Mouse (Mus musculus) myocyte (in vitro differentiated cells): Measurements from ENCODE around the gene Ccdc175. TPM values are rescaled to one million over a fixed set of nuclear protein-coding genes. Genes with fewer than 3 reads are reported as not detected.

Source experiments
- H3K27me3 ChIP-seq: one replicate; pipeline ENCODE4 v1.6.1; 2011; ENCODE audit not compliant: control insufficient read depth, insufficient read depth, insufficient read length
- H3K36me3 ChIP-seq: one replicate; pipeline ENCODE4 v1.6.1; 2011; ENCODE audit not compliant: control insufficient read depth, insufficient read depth
- H3K4me2 ChIP-seq: one replicate; pipeline ENCODE4 v1.6.1; 2011; ENCODE audit warnings: low read depth, control low read depth
- H3K4me3 ChIP-seq: one replicate; pipeline ENCODE4 v1.5.1; 2011; ENCODE audit warnings: mild to moderate bottlenecking, control low read depth, moderate library complexity
- H3K79me2 ChIP-seq: one replicate; pipeline ENCODE4 v1.6.1; 2011; ENCODE audit not compliant: control insufficient read depth, insufficient read depth
- H3ac ChIP-seq: one replicate; pipeline ENCODE4 v1.6.1; 2011; ENCODE audit not compliant: control insufficient read depth, insufficient read length
- CEBPB ChIP-seq: IDR thresholded peaks from 2 replicates; pipeline ENCODE4 v1.6.1; 2011; ENCODE audit warnings: mild to moderate bottlenecking, moderate library complexity; ENCODE audit not compliant: poor library complexity, insufficient read depth, severe bottlenecking
- E2F4 ChIP-seq: IDR thresholded peaks from one replicate; pipeline ENCODE4 v1.6.1; 2011; ENCODE audit warnings: mild to moderate bottlenecking, control low read depth, moderate library complexity; ENCODE audit not compliant: insufficient read depth
- MAX ChIP-seq: IDR thresholded peaks from one replicate; pipeline ENCODE4 v1.6.1; 2011; ENCODE audit warnings: low read depth, mild to moderate bottlenecking, control low read depth
- MYOD1 ChIP-seq, 3 experiments: IDR thresholded peaks; one replicate each; pipeline ENCODE4 v1.6.1; 2011; ENCODE audit warnings: control low read depth in 2 of 3, low read depth in 2 of 3, mild to moderate bottlenecking in 2 of 3, moderate library complexity in 1 of 3; ENCODE audit not compliant: insufficient read length in 2 of 3, control insufficient read depth in 1 of 3
- MYOG ChIP-seq, 3 experiments: IDR thresholded peaks; one replicate each; pipeline ENCODE4 v1.6.1; 2011; ENCODE audit warnings: control low read depth in 2 of 3, low read depth in 2 of 3, mild to moderate bottlenecking in 2 of 3; ENCODE audit not compliant: insufficient read length in 2 of 3, control insufficient read depth in 1 of 3, insufficient read depth in 1 of 3
- POLR2A ChIP-seq: IDR thresholded peaks from one replicate; pipeline ENCODE4 v1.6.1; 2011; ENCODE audit warnings: low read depth, mild to moderate bottlenecking, control low read depth, moderate library complexity; ENCODE audit not compliant: insufficient read length
- POLR2AphosphoS2 ChIP-seq: IDR thresholded peaks from one replicate; pipeline ENCODE4 v1.6.1; 2011; ENCODE audit warnings: low read depth, control low read depth; ENCODE audit not compliant: insufficient read length
- REST ChIP-seq: IDR thresholded peaks from one replicate; pipeline ENCODE4 v1.6.1; 2011; ENCODE audit warnings: mild to moderate bottlenecking, control low read depth, moderate library complexity; ENCODE audit not compliant: insufficient read depth, insufficient read length
- SRF ChIP-seq: IDR thresholded peaks from one replicate; pipeline ENCODE4 v1.6.1; 2011; ENCODE audit warnings: low read depth; ENCODE audit not compliant: control insufficient read depth, insufficient read length
- TCF12 ChIP-seq: IDR thresholded peaks from one replicate; pipeline ENCODE4 v1.6.1; 2011; ENCODE audit warnings: mild to moderate bottlenecking, control low read depth; ENCODE audit not compliant: poor library complexity, insufficient read depth, severe bottlenecking
- TCF3 ChIP-seq: IDR thresholded peaks from one replicate; pipeline ENCODE4 v1.6.1; 2011; ENCODE audit warnings: low read depth, control low read depth; ENCODE audit not compliant: insufficient read length
- USF1 ChIP-seq: IDR thresholded peaks from one replicate; pipeline ENCODE4 v1.6.1; 2011; ENCODE audit warnings: low read depth, mild to moderate bottlenecking, control low read depth, moderate library complexity
- polyA plus RNA-seq: library from polyadenylated mRNA; unstranded; fragments of >200 nt; fragmentation: generic; extraction: Trizol; gene quantifications from one replicate; pipeline ENCODE4 v1.2.1, GENCODE M21; 2012; ENCODE audit warnings: missing spikeins

Gene Ccdc175
- polyA plus RNA-seq, 1 experiment, result not detected

GRCm38 (mm10) chr12:72229451-72230196 is 44.8 kb upstream of the Ccdc175 start:
- Histone ChIP-seq H3ac (no peak overlapping the region), H3K79me2 (no peaks in the 10 kb centered on the region), H3K4me2 (no peak overlapping the region), H3K4me3 (no peak overlapping the region), H3K27me3 (peaks cover 6% of the 10 kb centered on the region), H3K36me3 (no peaks in the 10 kb centered on the region)
- TF ChIP-seq REST (no peak), MYOG (IDR thresholded peaks at IDR 0.05; ENCODE audit: control insufficient read depth in 1 of 3, insufficient read depth in 1 of 3, insufficient read length in 2 of 3, low read depth in 2 of 3) (no peak), POLR2A (no peak), USF1 (no peak), E2F4 (no peak), TCF12 (no peak), TCF3 (no peak), MYOD1 (IDR thresholded peaks at IDR 0.05; ENCODE audit: control insufficient read depth in 1 of 3, insufficient read length in 2 of 3, low read depth in 2 of 3) (no peak), CEBPB (no peak), MAX (no peak), SRF (no peak), POLR2AphosphoS2 (no peak)

GRCm38 (mm10) chr12:72227731-72228130 is 42.9 kb upstream of the Ccdc175 start:
- no peaks in the 10 kb centered on the region for H3K79me2 ChIP-seq
- TF ChIP-seq SRF, result no peak
- no peak for TF ChIP-seq MYOD1 (IDR thresholded peaks at IDR 0.05; ENCODE audit: control insufficient read depth in 1 of 3, insufficient read length in 2 of 3, low read depth in 2 of 3)
- no peak for TF ChIP-seq TCF3
- TF ChIP-seq POLR2AphosphoS2, result no peak
- no peak for TF ChIP-seq CEBPB
- TF ChIP-seq MAX, result no peak
- TF ChIP-seq MYOG (IDR thresholded peaks at IDR 0.05; ENCODE audit: control insufficient read depth in 1 of 3, insufficient read depth in 1 of 3, insufficient read length in 2 of 3, low read depth in 2 of 3), result no peak
- no peak for TF ChIP-seq TCF12
- TF ChIP-seq REST, result no peak
- H3K4me3 ChIP-seq, result no peak overlapping the region
- no peaks in the 10 kb centered on the region for H3K36me3 ChIP-seq
- peaks cover 6% of the 10 kb centered on the region for H3K27me3 ChIP-seq
- no peak overlapping the region for H3ac ChIP-seq
- H3K4me2 ChIP-seq, result no peak overlapping the region

GRCm38 (mm10) chr12:72225371-72225770 is 40.5 kb upstream of the Ccdc175 start:
- Histone ChIP-seq H3K36me3 (no peaks in the 10 kb centered on the region), H3K4me3 (no peak overlapping the region), H3K79me2 (no peaks in the 10 kb centered on the region), H3K27me3 (peaks cover 6% of the 10 kb centered on the region), H3K4me2 (no peak overlapping the region), H3ac (no peak overlapping the region)
- no peak for TF ChIP-seq POLR2A
- no peak for TF ChIP-seq E2F4

- no peak overlapping the region for H3ac ChIP-seq
- no peak for TF ChIP-seq USF1
- TF ChIP-seq REST, result no peak
- no peak for TF ChIP-seq SRF
- TF ChIP-seq TCF12, result no peak
- TF ChIP-seq E2F4, result no peak
- TF ChIP-seq POLR2A, result no peak
- TF ChIP-seq TCF3, result no peak
- no peak for TF ChIP-seq MYOG (IDR thresholded peaks at IDR 0.05; ENCODE audit: control insufficient read depth in 1 of 3, insufficient read depth in 1 of 3, insufficient read length in 2 of 3, low read depth in 2 of 3)
- no peak for TF ChIP-seq CEBPB
- TF ChIP-seq MAX, result no peak
- TF ChIP-seq POLR2AphosphoS2, result no peak
- no peak for TF ChIP-seq MYOD1 (IDR thresholded peaks at IDR 0.05; ENCODE audit: control insufficient read depth in 1 of 3, insufficient read length in 2 of 3, low read depth in 2 of 3)
- peaks cover 12% of the 10 kb centered on the region for H3K27me3 ChIP-seq
- no peak overlapping the region for H3K4me2 ChIP-seq
- H3K79me2 ChIP-seq, result no peaks in the 10 kb centered on the region
- H3K4me3 ChIP-seq, result no peak overlapping the region
- no peaks in the 10 kb centered on the region for H3K36me3 ChIP-seq
Measured at GRCm38 (mm10) chr12:72223557-72224102, 38.8 kb upstream of the Ccdc175 start.
